Mouse (Mus musculus) stomach, embryonic 14.5 days (tissue): Measurements from ENCODE around the gene Igsf21. TPM values are rescaled to one million over a fixed set of nuclear protein-coding genes. Genes with fewer than 3 reads are reported as not detected.

Experiments
- ATAC-seq: fragments of 200-750 bp; cut with Nextera tagmentation; 2 replicates; pipeline ENCODE4 v1.8.0; 2017; ENCODE audit warnings: low read depth, moderate TSS enrichment; ENCODE audit not compliant: insufficient number of reproducible peaks, insufficient read depth, low FRiP score
- H3K27ac ChIP-seq: fragments of 300-500 bp; sonication (generic); 2 replicates; pipeline ENCODE4 v1.5.1; 2014; ENCODE audit warnings: mild to moderate bottlenecking, low read length, moderate library complexity, mixed read lengths
- H3K27me3 ChIP-seq: fragments of 300-500 bp; sonication (generic); 2 replicates; pipeline ENCODE4 v1.6.1; 2014; ENCODE audit warnings: low read length, control low read depth, mixed read lengths; ENCODE audit not compliant: control insufficient read depth, insufficient read depth
- H3K36me3 ChIP-seq: fragments of 300-500 bp; sonication (generic); 2 replicates; pipeline ENCODE4 v1.6.1; 2014; ENCODE audit warnings: mild to moderate bottlenecking, control low read depth, low read length, moderate library complexity, mixed read lengths; ENCODE audit not compliant: control insufficient read depth, insufficient read depth
- H3K4me1 ChIP-seq: fragments of 300-500 bp; sonication (generic); 2 replicates; pipeline ENCODE4 v1.6.1; 2014; ENCODE audit warnings: low read length, control low read depth, mixed read lengths; ENCODE audit not compliant: control insufficient read depth, insufficient read depth
- H3K4me2 ChIP-seq: fragments of 300-500 bp; sonication (generic); replicated peaks from 2 replicates; pipeline ENCODE4 v1.6.1; 2014; ENCODE audit warnings: low read depth, low read length, control low read depth
- H3K4me3 ChIP-seq: fragments of 300-500 bp; sonication (generic); 2 replicates; pipeline ENCODE4 v1.5.1; 2014; ENCODE audit warnings: low read depth, low read length, control low read depth
- H3K9ac ChIP-seq: fragments of 300-500 bp; sonication (generic); replicated peaks from 2 replicates; pipeline ENCODE4 v1.6.1; 2014; ENCODE audit warnings: low read depth, mild to moderate bottlenecking, control low read depth, low read length, moderate library complexity, mixed read lengths
- H3K9me3 ChIP-seq: fragments of 300-500 bp; sonication (generic); 2 replicates; pipeline ENCODE4 v1.6.1; 2016; ENCODE audit warnings: low read depth, low read length, control low read depth; ENCODE audit not compliant: control insufficient read depth
- WGBS: fragments of 180-500 bp; shearing (Covaris S2); extraction: QIAGEN DNeasy Blood & Tissue Kit; methylation state at CpG from one replicate; pipeline ENCODE4 v1.1.7; 2014; 5-methylcytosine and 5-hydroxymethylcytosine counted together
- polyA plus RNA-seq: library from polyadenylated mRNA; unstranded; fragments of >200 nt; fragmentation: Nextera tagmentation; extraction: Ambion mirVana; gene quantifications from 2 replicates; pipeline ENCODE4 v1.2.1, GENCODE M21; 2014

Igsf21 gene
- polyA plus RNA-seq, 1 experiment from 2014 or later = 1.2 TPM

DNA sequence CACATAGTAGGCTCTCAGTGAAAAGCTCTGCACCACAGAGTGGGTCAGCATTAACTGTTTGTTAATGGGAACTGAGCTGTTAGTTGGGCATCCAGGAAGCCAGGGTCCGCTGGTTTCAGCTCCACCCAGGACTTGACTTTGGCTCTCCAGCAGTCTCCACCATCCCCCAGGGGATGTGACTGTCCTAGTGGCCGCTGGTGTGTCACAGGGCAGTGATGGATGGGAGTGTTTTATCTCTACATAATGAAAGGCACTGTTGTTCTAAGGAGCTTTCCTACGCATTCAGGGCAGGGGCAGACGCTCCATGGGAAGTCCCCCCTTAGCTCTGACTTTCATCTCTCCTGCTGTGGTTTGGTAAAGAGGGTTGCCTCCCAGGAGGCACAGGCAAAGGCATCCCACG, 115.4 kb downstream of the Igsf21 start:
- Histone ChIP-seq H3K27me3 (no peaks in the 10 kb centered on the region), H3K36me3 (no peaks in the 10 kb centered on the region), H3K27ac (no peak overlapping the region), H3K9ac (no peak overlapping the region), H3K4me2 (no peak overlapping the region), H3K4me3 (no peak overlapping the region), H3K4me1 (no peaks in the 10 kb centered on the region), H3K9me3 (no peaks in the 10 kb centered on the region)
- no peak for ATAC-seq
- 13% methylated on average over 5 of the region's 5 CpGs for WGBS

DNA sequence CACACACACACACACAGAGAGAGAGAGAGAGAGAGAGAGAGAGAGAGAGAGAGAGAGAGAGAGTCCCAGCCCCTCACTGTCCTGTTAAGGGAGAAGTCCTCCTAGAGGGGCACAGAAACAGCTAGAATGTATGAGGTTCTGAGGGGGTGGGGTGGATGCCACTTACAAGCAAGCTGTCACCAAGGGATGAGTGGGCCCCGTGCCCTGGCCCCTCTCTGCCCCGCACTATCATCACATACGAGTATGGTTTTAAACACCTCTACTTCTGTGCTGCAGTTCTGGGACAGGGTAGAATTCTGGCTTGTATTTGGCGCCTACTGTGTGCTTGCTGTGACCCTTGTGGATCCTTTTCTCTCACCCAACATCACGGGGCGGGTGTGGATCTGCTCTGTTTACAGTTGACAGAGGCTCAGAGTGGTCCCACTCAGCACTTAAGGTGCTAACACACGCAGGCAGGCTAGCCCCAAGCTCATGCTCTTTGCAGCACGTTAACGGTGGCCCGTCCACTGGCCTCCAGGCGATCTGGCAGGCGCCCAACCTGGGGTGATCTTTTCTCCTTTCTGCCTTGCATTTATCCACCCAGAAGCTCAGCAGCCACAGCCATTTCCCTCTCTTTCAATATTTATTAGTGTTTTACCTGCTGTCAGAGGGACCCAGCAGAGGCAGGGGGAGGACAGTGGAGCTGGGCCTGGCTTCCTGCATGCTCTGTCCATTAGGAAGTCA, 116.9 kb downstream of the Igsf21 start:
- Histone ChIP-seq H3K9me3 (no peaks in the 10 kb centered on the region), H3K27me3 (no peaks in the 10 kb centered on the region), H3K9ac (no peak overlapping the region), H3K4me2 (no peak overlapping the region), H3K4me1 (no peaks in the 10 kb centered on the region), H3K4me3 (no peak overlapping the region), H3K27ac (no peak overlapping the region), H3K36me3 (no peaks in the 10 kb centered on the region)
- 49% methylated on average over 12 of the region's 12 CpGs for WGBS
- no peak for ATAC-seq

DNA sequence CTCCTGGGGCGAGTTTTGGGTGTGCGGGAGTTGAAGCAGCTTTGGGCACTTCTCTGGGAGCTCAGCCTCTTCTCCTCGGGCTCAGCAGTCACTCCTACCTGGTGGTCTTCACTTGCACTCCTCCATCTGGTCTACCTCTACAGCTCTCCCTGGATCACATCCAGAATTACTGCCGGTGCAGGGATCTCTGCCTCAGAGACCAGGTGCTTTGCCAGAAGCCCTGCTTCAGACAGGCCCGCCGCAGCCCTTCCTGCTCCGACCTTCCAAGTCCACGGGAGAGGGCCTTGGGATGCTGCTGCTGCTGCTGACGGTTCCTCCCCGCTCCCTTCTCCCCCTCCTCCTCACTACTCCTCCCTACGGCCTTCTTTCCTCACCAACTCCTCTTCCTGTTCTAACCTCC, 118.5 kb downstream of the Igsf21 start:
- WGBS = 76% methylated on average over 11 of the region's 11 CpGs
- H3K9me3 ChIP-seq = no peaks in the 10 kb centered on the region
- no peaks in the 10 kb centered on the region for H3K4me1 ChIP-seq
- ATAC-seq = no peak
- H3K36me3 ChIP-seq = no peaks in the 10 kb centered on the region
- no peak overlapping the region for H3K4me3 ChIP-seq
- H3K9ac ChIP-seq = no peak overlapping the region
- H3K27ac ChIP-seq = no peak overlapping the region
- H3K27me3 ChIP-seq = no peaks in the 10 kb centered on the region
- no peak overlapping the region for H3K4me2 ChIP-seq

DNA sequence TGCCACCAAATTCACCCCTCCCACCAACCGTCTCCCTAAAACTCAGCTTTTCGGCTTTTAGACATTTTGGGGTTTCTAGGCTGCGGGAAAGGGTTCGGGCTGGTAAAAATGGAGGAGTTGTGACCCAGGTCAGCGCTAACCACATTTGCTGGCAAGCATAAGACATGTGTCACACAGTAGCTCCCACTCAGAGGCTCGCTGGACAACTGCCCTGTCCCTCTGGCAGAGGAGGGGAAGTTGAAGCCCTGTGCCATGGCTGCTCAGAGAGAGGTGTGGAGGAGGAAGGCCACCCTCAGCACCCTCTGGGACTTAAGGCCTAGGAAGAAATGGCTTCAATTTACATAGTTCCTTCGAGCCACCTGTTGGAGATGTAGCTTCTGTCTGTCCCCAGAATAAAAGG, 120.8 kb downstream of the Igsf21 start:
- no peak overlapping the region for H3K27ac ChIP-seq
- ATAC-seq = no peak

DNA sequence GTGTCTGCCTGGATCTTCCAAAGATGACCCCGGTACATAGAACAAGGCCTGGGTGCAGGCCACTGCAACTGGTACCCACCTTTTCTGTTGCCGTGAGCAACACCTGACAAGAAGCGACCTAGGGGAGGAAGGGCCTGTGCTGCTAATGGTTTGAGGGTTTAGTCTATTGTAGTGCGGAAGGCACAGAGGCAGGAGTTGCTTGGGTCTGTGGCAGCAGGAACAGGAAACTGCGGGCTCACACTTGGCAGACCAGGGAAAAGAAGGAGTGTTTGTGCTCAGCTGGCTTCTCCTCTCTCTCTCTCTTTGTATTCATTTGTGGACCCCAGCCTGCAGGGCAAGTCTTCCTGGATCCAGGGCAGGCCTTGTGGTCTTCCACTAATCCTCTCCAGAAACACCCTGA, 124.0 kb downstream of the Igsf21 start:
- no peak overlapping the region for H3K27ac ChIP-seq
- H3K9ac ChIP-seq = no peak overlapping the region
- WGBS = 72% methylated on average over 5 of the region's 5 CpGs

More for the DNA sequence above, 120.8 kb downstream of the Igsf21 start:
- H3K4me2 ChIP-seq = no peak overlapping the region
- no peaks in the 10 kb centered on the region for H3K36me3 ChIP-seq
- H3K4me3 ChIP-seq = no peak overlapping the region
- no peaks in the 10 kb centered on the region for H3K9me3 ChIP-seq
- 79% methylated on average over 7 of the region's 7 CpGs for WGBS
- no peaks in the 10 kb centered on the region for H3K27me3 ChIP-seq
- H3K9ac ChIP-seq = no peak overlapping the region
- H3K4me1 ChIP-seq = no peaks in the 10 kb centered on the region

DNA sequence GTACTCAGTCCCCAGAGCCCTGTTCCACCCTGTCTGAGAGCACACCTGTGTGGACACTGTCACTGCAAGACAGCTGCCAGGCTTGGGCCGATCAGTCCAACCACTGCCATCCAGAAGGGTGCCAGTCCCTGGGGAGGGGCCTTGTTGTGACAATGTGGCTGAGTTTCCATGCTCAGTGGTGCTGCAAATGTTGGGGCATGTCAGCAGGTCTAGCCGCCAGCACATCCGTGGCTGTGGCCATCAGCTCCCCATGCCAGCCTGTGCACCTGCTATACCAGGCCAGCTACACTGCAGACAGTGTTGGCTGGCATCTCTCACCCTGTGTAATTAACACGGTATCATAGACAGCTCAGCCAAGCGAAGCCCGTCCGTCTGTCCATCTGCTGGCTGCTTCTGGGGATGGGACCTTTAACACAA, 129.3 kb downstream of the Igsf21 start:
- no peak for ATAC-seq
- Histone ChIP-seq H3K4me2 (no peak overlapping the region), H3K27me3 (no peaks in the 10 kb centered on the region), H3K36me3 (no peaks in the 10 kb centered on the region), H3K9me3 (no peaks in the 10 kb centered on the region), H3K4me3 (no peak overlapping the region), H3K4me1 (no peaks in the 10 kb centered on the region), H3K27ac (no peak overlapping the region), H3K9ac (no peak overlapping the region)
- 86% methylated on average over 7 of the region's 7 CpGs for WGBS

More for the DNA sequence above, 124.0 kb downstream of the Igsf21 start:
- H3K4me1 ChIP-seq = no peaks in the 10 kb centered on the region
- no peak overlapping the region for H3K4me2 ChIP-seq
- no peaks in the 10 kb centered on the region for H3K36me3 ChIP-seq
- H3K27me3 ChIP-seq = no peaks in the 10 kb centered on the region
- H3K9me3 ChIP-seq = no peaks in the 10 kb centered on the region
- no peak for ATAC-seq
- H3K4me3 ChIP-seq = no peak overlapping the region

DNA sequence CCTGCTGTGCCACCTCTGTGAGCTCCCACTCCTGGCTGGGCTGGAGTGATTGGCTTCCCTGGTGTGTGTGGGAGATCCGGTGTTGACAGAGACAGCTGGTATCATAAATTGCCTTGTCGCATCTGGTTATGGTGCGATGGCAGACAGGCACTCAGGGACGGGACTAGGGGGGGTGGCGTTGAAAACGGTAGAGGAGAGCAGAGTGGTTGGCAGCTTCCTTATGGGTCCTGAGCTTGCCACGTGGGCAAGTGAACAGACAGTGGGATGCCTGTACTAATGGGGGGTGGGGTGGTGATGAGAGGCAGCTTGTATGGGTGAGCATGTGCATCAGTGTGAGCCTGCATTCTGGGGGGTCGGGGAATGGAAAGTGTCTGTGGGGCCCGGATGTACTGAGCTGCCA, 130.8 kb downstream of the Igsf21 start:
- Histone ChIP-seq H3K27me3 (no peaks in the 10 kb centered on the region), H3K4me1 (no peaks in the 10 kb centered on the region), H3K36me3 (no peaks in the 10 kb centered on the region), H3K4me3 (no peak overlapping the region), H3K9me3 (no peaks in the 10 kb centered on the region), H3K9ac (no peak overlapping the region), H3K4me2 (no peak overlapping the region), H3K27ac (no peak overlapping the region)
- ATAC-seq = no peak
- 79% methylated on average over 8 of the region's 9 CpGs for WGBS

DNA sequence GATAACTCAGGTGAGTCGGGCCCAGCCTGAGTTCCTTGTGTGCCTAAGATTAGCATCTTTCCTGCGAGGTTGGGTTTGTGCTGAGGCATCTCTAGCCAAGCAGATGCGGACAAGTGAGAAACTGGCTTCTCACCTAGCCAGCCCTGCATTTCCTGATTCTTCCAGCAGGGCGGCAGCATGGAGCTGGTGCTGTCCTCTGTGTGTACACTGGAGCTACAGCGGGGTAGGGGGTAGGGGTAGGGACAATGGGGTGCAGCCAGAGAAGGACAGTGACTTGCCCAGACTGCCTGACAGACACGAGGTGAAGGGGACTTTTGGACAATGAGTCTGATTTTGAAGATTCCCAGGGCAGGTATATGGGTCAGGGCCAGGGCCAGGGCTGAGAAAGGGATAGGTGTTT, 131.5 kb downstream of the Igsf21 start:
- Histone ChIP-seq H3K9ac (no peak overlapping the region), H3K36me3 (no peaks in the 10 kb centered on the region), H3K4me1 (no peaks in the 10 kb centered on the region), H3K27ac (no peak overlapping the region), H3K27me3 (peaks cover 3% of the 10 kb centered on the region), H3K9me3 (no peaks in the 10 kb centered on the region), H3K4me2 (no peak overlapping the region), H3K4me3 (no peak overlapping the region)
- ATAC-seq = no peak
- whole genome bisulfite sequencing = 88% methylated on average over 6 of the region's 6 CpGs
